Mouse (Mus musculus) erythroblast, embryonic 14.5 days (primary cell): ENCODE measurements around the gene B3gat1. TPM values are rescaled to one million over a fixed set of nuclear protein-coding genes. Genes with fewer than 3 reads are reported as not detected.

ENCODE experiments used
- H3K27me3 ChIP-seq: 2 replicates; pipeline ENCODE4 v1.6.1; 2012; ENCODE audit warnings: inconsistent platforms; ENCODE audit not compliant: control insufficient read depth
- H3K36me3 ChIP-seq: 2 replicates; pipeline ENCODE4 v1.6.1; 2012; ENCODE audit warnings: mild to moderate bottlenecking, inconsistent platforms; ENCODE audit not compliant: control insufficient read depth
- H3K4me1 ChIP-seq: 2 replicates; pipeline ENCODE4 v1.6.1; 2012; ENCODE audit warnings: inconsistent platforms; ENCODE audit not compliant: control insufficient read depth
- H3K4me3 ChIP-seq: replicated peaks from 2 replicates; pipeline ENCODE3; 2012; ENCODE audit warnings: moderate library complexity, mild to moderate bottlenecking, inconsistent platforms
- H3K9me3 ChIP-seq: 2 replicates; pipeline ENCODE4 v1.6.1; 2012; ENCODE audit warnings: low read length, inconsistent platforms, mixed read lengths; ENCODE audit not compliant: control insufficient read depth
- GATA1 ChIP-seq: IDR thresholded peaks from 2 replicates; pipeline ENCODE4 v1.6.1; 2012; ENCODE audit warnings: low read length, inconsistent platforms, mixed read lengths
- TAL1 ChIP-seq: IDR thresholded peaks from 3 replicates; pipeline ENCODE4 v1.6.1; 2012; ENCODE audit warnings: low read length, inconsistent platforms, mixed read lengths
- polyA plus RNA-seq: library from polyadenylated mRNA; stranded (reverse); fragments of >175 nt; gene quantifications from 2 replicates; pipeline ENCODE4 v1.2.3, GENCODE M21; 2012

B3gat1 gene
- polyA plus RNA-seq, 1 experiment, result not detected

- Histone ChIP-seq H3K27me3 (no peaks in the 10 kb centered on the region), H3K4me1 (no peaks in the 10 kb centered on the region), H3K9me3 (peaks cover 7% of the 10 kb centered on the region), H3K4me3 (no peak overlapping the region), H3K36me3 (no peaks in the 10 kb centered on the region)
- TF ChIP-seq TAL1, result no peak
- TF ChIP-seq GATA1, result no peak
Observed at GRCm38 (mm10) chr9:26721771-26722170, 11.8 kb upstream of the B3gat1 start.

DNA sequence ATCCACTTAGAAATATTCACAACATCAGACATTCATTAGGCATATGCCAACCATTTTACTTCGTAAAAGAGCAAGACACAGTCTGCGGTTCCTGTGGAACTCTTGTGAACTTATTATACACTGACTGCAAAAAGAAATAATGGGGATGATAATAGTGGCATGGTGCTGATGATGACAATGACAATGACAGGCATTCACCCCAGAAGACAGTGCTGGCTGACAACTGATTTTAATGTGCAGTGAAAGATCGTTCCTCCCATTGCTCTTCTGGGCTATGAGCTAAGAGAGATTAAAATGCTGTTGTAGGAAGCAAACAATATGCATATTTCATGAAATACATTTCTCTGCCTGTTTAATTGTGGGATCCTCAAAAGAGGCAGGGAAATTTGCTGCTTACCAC lies 7.8 kb upstream of the B3gat1 start:
- H3K36me3 ChIP-seq, result no peaks in the 10 kb centered on the region
- H3K27me3 ChIP-seq, result no peaks in the 10 kb centered on the region
- H3K4me1 ChIP-seq, result no peaks in the 10 kb centered on the region
- no peak for TF ChIP-seq TAL1
- H3K4me3 ChIP-seq, result no peak overlapping the region
- H3K9me3 ChIP-seq, result peaks cover 2% of the 10 kb centered on the region; the same call in 1 of the 2 replicates

DNA sequence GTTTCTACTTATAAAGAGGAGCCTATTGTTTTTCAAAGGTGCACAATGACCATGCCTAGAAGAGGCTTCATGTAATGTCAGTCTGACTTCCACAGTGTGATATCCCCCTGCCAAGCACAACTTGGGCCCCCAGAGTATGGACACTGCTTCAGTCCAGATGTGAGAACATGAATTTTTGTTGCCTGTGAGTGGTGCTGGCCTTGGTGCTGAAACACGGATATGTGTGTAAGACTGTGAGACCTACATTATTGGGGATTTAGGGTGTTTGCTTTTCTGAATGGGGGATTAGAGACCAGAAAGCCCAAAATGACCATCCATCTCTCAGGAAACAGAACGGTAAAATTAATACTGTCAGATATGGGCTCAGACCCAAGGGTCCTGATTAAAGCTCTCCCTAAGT lies 6.1 kb upstream of the B3gat1 start:
- Histone ChIP-seq H3K27me3 (peaks cover under 1% of the 10 kb centered on the region; the same call in 1 of the 2 replicates), H3K9me3 (no peaks in the 10 kb centered on the region), H3K36me3 (no peaks in the 10 kb centered on the region), H3K4me3 (no peak overlapping the region), H3K4me1 (no peaks in the 10 kb centered on the region)
- TF ChIP-seq TAL1, result no peak
- TF ChIP-seq GATA1, result no peak

DNA sequence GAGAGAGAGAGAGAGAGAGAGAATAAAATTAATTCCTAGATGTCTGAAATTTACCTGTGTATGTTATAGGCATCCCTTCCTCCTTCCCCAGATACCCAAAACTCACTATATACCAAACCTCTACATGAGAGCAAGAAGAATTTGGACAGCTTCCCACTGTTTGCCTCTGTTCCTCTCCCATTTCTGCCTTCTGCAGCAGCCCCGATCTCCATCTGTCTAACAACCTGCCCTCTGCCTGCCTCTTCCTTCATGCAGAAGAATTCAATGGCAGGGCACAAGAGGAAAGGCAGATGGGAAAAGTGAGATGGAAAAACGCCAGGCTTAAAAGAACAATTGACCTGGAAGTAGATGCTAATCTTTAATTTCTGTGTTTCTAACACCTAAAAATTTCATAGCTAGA lies 5.0 kb upstream of the B3gat1 start:
- H3K4me1 ChIP-seq, result no peaks in the 10 kb centered on the region
- peaks cover 10% of the 10 kb centered on the region for H3K27me3 ChIP-seq
- H3K9me3 ChIP-seq, result no peaks in the 10 kb centered on the region
- H3K4me3 ChIP-seq, result no peak overlapping the region
- TF ChIP-seq TAL1, result no peak
- no peak for TF ChIP-seq GATA1
- H3K36me3 ChIP-seq, result no peaks in the 10 kb centered on the region

DNA sequence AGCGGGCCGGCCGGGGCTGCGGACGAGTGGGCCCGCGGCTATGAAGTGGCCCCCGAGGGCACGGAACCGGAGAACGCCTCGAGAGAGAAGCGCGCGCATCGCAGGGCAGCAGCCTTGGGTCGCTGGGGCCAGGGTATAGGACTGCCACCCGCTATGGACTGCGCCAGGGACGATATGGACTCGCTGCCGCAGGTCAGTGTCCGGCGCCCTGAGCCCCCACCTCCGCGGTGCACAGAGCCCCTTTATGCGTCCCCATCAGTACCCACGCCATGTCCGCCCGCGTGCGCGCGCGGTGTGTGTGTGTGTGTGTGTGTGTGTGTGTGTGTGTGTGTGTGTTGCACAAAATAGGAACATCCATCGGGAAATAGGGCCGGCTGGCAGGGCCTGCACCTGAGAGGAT lies 458 bp downstream of the B3gat1 start:
- no peaks in the 10 kb centered on the region for H3K4me1 ChIP-seq
- H3K36me3 ChIP-seq, result no peaks in the 10 kb centered on the region
- peaks cover 25% of the 10 kb centered on the region for H3K27me3 ChIP-seq
- H3K9me3 ChIP-seq, result no peaks in the 10 kb centered on the region; the same call in 1 of the 2 replicates
- no peak overlapping the region for H3K4me3 ChIP-seq
- no peak for TF ChIP-seq TAL1
- no peak for TF ChIP-seq GATA1

DNA sequence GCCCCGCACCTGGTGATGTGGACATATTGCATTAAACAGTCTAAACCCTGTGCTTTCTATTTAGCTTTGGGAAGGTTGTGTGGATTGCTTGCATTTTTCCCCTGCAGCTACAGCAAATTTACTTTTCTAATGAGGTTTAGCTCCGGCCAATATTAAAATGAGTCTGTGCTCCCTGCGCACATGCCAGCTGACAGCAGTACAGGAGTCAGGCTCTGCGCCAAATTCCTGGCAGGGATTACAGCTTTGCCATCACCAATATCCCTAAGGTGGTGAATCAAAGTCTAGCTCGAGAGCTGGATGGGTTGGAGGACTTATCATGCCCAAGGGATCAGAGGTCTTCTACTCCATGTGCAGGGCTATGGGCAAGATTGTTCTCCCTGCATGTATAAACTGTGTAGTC lies 3.6 kb downstream of the B3gat1 start:
- TF ChIP-seq GATA1 (no peak), TAL1 (no peak)
- Histone ChIP-seq H3K27me3 (peaks cover 25% of the 10 kb centered on the region), H3K4me3 (no peak overlapping the region), H3K9me3 (no peaks in the 10 kb centered on the region; the same call in 1 of the 2 replicates), H3K4me1 (no peaks in the 10 kb centered on the region), H3K36me3 (no peaks in the 10 kb centered on the region)

GRCm38 (mm10) chr9:26742817-26743216 lies 9.3 kb downstream of the B3gat1 start:
- TF ChIP-seq TAL1 (no peak), GATA1 (no peak)
- Histone ChIP-seq H3K4me1 (no peaks in the 10 kb centered on the region), H3K36me3 (no peaks in the 10 kb centered on the region), H3K27me3 (no peaks in the 10 kb centered on the region), H3K9me3 (peaks cover 2% of the 10 kb centered on the region; the same call in 1 of the 2 replicates), H3K4me3 (no peak overlapping the region)

DNA sequence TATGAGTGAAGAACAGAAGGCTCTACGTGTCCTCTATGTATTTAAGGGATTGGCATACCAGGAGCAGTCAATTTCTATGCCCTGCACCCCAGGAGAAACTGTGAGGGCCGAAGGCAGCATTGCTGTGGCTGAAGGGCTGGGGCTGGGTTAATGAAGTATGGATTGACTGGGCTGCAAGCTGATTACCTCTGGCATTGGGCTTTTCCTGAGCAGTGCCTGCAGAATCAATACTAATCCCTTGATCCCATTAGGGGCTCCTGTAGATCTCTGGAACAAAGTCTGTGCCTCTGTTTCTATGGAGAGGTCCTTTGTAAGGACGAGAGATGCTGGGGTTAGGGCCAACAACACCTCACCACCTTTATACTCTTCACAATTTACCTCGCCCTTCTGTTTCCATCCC lies 13.6 kb downstream of the B3gat1 start:
- H3K4me3 ChIP-seq, result no peak overlapping the region
- TF ChIP-seq GATA1, result no peak
- no peak for TF ChIP-seq TAL1
- no peaks in the 10 kb centered on the region for H3K36me3 ChIP-seq
- H3K9me3 ChIP-seq, result peaks cover 14% of the 10 kb centered on the region
- no peaks in the 10 kb centered on the region for H3K27me3 ChIP-seq
- H3K4me1 ChIP-seq, result no peaks in the 10 kb centered on the region

- Histone ChIP-seq H3K36me3 (no peaks in the 10 kb centered on the region), H3K9me3 (peaks cover 12% of the 10 kb centered on the region), H3K4me1 (no peaks in the 10 kb centered on the region), H3K4me3 (no peak overlapping the region), H3K27me3 (no peaks in the 10 kb centered on the region)
- no peak for TF ChIP-seq GATA1
- TF ChIP-seq TAL1, result no peak
Observed at GRCm38 (mm10) chr9:26748893-26749292, 15.4 kb downstream of the B3gat1 start.

DNA sequence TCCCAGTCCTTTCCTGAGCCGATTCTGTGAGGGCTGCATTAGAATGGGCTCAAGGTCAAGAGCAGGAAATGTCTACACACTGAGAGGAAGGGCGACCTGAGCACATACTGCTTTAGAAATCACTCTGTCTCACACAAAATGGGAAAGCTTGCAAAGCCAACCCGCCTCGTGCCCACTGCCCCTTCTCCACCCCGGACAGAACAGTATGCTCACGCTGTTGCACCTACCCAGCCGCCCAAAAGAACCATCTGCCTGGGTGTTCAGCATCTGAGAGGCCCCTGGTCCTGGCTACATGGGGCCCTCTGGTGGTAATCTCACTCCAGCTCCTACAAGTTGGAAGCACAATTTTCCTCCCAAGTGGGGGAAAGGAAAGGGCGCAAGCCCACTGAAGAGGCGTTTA lies 26.6 kb downstream of the B3gat1 start:
- no peak overlapping the region for H3K4me3 ChIP-seq
- peaks cover 17% of the 10 kb centered on the region for H3K9me3 ChIP-seq
- TF ChIP-seq TAL1 (no peak), GATA1 (no peak)
- no peaks in the 10 kb centered on the region for H3K36me3 ChIP-seq
- H3K27me3 ChIP-seq, result no peaks in the 10 kb centered on the region
- no peaks in the 10 kb centered on the region for H3K4me1 ChIP-seq
